Mouse (Mus musculus): ENCODE results near the gene AC131692.1.

- TF ChIP-seq CTCF (IDR thresholded peaks at IDR 0.05; ENCODE audit: extremely low read depth, insufficient read length, insufficient replicate concordance, low read depth, low read length) (no peak), POLR2A (IDR thresholded peaks at IDR 0.05; ENCODE audit: low read depth, low read length) (0 out of 2 replicates have a peak, but pooled peaks have one; percentile 3)
Measured at GRCm38 (mm10) chr19:6085417-6085879, 8.8 kb upstream of the AC131692.1 start.
